Mouse (Mus musculus): ENCODE data around the gene Sit1.

GRCm38 (mm10) chr4:43528487-43528886 is 45.0 kb upstream of the Sit1 start:
- TF ChIP-seq POLR2A (IDR thresholded peaks at IDR 0.05; ENCODE audit: insufficient read depth, low read length) = no peak
- TF ChIP-seq CTCF (IDR thresholded peaks at IDR 0.05; ENCODE audit: low read depth, low read length) = no peak
